Mouse (Mus musculus) midbrain, embryonic 13.5 days (tissue): ENCODE results near the gene Ewsr1. TPM values are rescaled to one million over a fixed set of nuclear protein-coding genes. Genes with fewer than 3 reads are reported as not detected.
"Not testable (repeated sequence)": the region's sequence is repeated elsewhere in the genome, so short reads cannot be mapped to it uniquely, and the experiment has no call there.

Experiments
- ATAC-seq: fragments of 200-750 bp; cut with Nextera tagmentation; 2 replicates; pipeline ENCODE4 v1.8.0; 2017; ENCODE audit warnings: mild to moderate bottlenecking, moderate TSS enrichment, moderate library complexity
- H3K27ac ChIP-seq: fragments of 300-500 bp; sonication (generic); 2 replicates; pipeline ENCODE4 v1.5.1; 2015; ENCODE audit warnings: inconsistent platforms, mild to moderate bottlenecking, moderate library complexity
- H3K27me3 ChIP-seq: fragments of 300-500 bp; sonication (generic); 2 replicates; pipeline ENCODE4 v1.6.1; 2015; ENCODE audit warnings: mild to moderate bottlenecking, inconsistent platforms
- H3K36me3 ChIP-seq: fragments of 300-500 bp; sonication (generic); 2 replicates; pipeline ENCODE4 v1.6.1; 2015; ENCODE audit warnings: mild to moderate bottlenecking, inconsistent platforms
- H3K4me1 ChIP-seq: fragments of 300-500 bp; sonication (generic); replicated peaks from 2 replicates; pipeline ENCODE4 v1.6.1; 2015; ENCODE audit warnings: inconsistent platforms
- H3K4me2 ChIP-seq: fragments of 300-500 bp; sonication (generic); replicated peaks from 2 replicates; pipeline ENCODE4 v1.6.1; 2015; ENCODE audit warnings: moderate library complexity, mild to moderate bottlenecking, inconsistent platforms
- H3K4me3 ChIP-seq: fragments of 300-500 bp; sonication (generic); replicated peaks from 2 replicates; pipeline ENCODE4 v1.5.1; 2015; ENCODE audit warnings: mild to moderate bottlenecking, inconsistent platforms
- H3K9ac ChIP-seq: fragments of 300-500 bp; sonication (generic); replicated peaks from 2 replicates; pipeline ENCODE4 v1.6.1; 2015; ENCODE audit warnings: mild to moderate bottlenecking, inconsistent platforms
- H3K9me3 ChIP-seq: fragments of 300-500 bp; sonication (generic); 2 replicates; pipeline ENCODE4 v1.6.1; 2016; ENCODE audit warnings: mild to moderate bottlenecking, inconsistent platforms
- WGBS: fragments of 180-500 bp; shearing (Covaris S2); methylation state at CpG from one replicate; pipeline ENCODE4 v1.1.7; 2015; 5-methylcytosine and 5-hydroxymethylcytosine counted together
- polyA plus RNA-seq: library from polyadenylated mRNA; unstranded; fragments of >200 nt; fragmentation: Nextera tagmentation; extraction: Ambion mirVana; gene quantifications from 2 replicates; pipeline ENCODE4 v1.2.1, GENCODE M21; 2015

The Ewsr1 gene
- polyA plus RNA-seq, 1 experiment from 2014 or later: 776 TPM

DNA sequence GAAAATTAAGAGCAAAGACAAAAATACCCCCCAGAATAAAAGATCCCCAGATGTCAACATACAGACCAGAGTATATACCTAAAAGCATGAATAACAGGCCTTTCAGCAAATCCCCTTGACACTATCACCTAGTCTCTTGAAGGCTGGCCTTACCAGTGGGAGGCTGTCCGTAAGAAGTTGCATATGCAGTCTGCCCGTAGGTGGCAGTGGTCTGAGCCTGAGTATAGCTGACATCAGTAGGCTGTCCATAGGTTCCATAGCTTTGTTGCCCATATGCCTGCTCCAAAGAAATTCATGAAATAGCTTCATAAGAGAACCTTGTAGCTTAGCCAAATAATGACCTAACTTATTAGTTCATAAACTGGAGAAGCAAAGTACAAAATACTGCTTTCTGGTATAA, 7.4 kb downstream of the Ewsr1 start:
- Histone ChIP-seq H3K27ac (no peak overlapping the region), H3K9me3 (no peaks in the 10 kb centered on the region), H3K27me3 (no peaks in the 10 kb centered on the region), H3K4me2 (no peak overlapping the region), H3K4me3 (no peak overlapping the region), H3K9ac (no peak overlapping the region), H3K4me1 (peaks cover 15% of the 10 kb centered on the region), H3K36me3 (peaks cover 54% of the 10 kb centered on the region)
- 49% methylated on average over 2 of the region's 2 CpGs for WGBS
- ATAC-seq: no peak

DNA sequence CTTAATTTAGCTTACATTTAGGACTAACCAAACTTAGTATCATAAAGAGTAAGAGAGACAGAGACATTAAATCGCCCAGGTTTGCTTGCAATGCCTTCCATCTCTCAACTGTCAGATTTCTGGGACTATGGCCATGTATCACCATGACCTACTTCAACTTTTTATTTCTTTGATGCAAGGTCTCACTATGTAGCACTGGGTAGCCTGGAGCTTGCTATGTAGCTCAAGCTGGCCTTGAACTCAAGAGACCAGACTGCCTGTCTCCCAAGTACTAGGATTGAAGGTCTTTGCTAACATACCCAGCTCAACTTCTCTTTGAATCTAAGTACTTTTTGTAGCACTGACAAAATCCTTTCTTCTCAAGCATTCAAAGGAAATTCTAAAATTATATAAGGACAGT, 9.9 kb downstream of the Ewsr1 start:
- Histone ChIP-seq H3K9ac (no peak overlapping the region), H3K36me3 (peaks cover 80% of the 10 kb centered on the region), H3K27ac (no peak overlapping the region), H3K4me2 (no peak overlapping the region), H3K4me3 (no peak overlapping the region), H3K27me3 (no peaks in the 10 kb centered on the region), H3K9me3 (no peaks in the 10 kb centered on the region), H3K4me1 (peaks cover 3% of the 10 kb centered on the region; the same call in 1 of the 2 replicates)
- 86% methylated on average over 1 of the region's 1 CpGs for WGBS
- no peak for ATAC-seq

DNA sequence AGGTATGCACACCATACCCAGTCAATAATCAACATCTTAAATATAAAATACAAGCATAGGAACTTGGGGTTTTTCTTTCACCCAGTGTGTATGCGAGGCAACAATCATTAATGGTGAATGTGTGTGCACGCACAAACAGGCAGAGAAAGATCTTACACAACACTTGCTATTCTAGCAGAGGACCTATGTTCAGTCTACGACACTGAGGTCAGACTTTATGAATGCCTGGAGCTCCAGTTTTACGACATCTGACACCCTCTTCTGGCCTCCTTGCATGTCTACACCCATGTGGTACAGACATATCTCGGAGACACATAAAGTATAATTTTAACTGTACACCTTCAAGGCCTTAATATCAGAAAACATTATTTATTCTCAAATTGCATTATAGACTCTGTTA, 22.2 kb downstream of the Ewsr1 start:
- H3K9me3 ChIP-seq, H3K27me3 ChIP-seq, H3K4me3 ChIP-seq, H3K27ac ChIP-seq, ATAC-seq, H3K4me2 ChIP-seq, H3K4me1 ChIP-seq, H3K9ac ChIP-seq: not testable (repeated sequence)
- peaks cover 78% of the 10 kb centered on the region for H3K36me3 ChIP-seq
- 90% methylated on average over 4 of the region's 5 CpGs for WGBS

DNA sequence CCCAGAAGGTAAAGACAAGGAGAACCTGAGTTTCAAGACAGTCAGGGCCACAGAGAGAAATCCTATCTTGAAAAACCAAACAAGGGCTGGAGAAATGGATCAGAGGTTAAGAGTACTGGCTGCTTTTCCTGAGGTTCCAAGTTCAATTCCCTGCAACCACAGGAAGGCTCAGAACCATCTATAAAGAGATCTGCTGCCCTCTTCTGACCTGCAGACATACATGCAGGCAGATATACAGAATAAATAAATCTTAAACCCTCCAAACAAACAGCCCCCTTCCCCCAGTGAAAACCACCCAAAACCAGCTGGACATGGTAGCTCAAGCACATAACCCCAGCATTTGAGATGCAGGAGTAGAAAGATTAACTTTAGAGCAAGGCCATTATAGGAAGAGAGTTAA, 23.3 kb downstream of the Ewsr1 start:
- no peak overlapping the region for H3K4me3 ChIP-seq
- no peak overlapping the region for H3K9ac ChIP-seq
- ATAC-seq: no peak
- no peaks in the 10 kb centered on the region for H3K4me1 ChIP-seq
- no peaks in the 10 kb centered on the region for H3K27me3 ChIP-seq
- H3K36me3 ChIP-seq: peaks cover 83% of the 10 kb centered on the region
- no peaks in the 10 kb centered on the region for H3K9me3 ChIP-seq
- no peak overlapping the region for H3K27ac ChIP-seq
- H3K4me2 ChIP-seq: no peak overlapping the region

DNA sequence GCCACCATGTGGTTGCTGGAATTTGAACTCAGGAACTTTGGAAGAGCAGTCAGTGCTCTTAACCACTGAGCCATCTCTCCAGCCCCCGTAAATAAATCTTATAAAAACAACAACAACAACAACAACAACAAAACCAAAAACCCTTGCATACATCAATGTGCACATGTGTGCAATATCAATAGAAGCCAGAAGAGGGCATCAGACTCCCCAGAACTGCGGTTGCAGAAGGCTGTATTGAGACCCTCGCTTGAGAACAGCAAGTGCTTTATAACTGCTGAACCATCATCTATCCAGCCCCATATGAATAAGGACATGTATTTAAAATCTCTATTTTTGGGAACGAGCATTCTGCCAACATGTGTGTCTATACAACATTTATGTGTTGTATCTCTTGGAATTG, 24.2 kb downstream of the Ewsr1 start:
- 74% methylated on average over 4 of the region's 4 CpGs for WGBS
- Histone ChIP-seq H3K27me3 (no peaks in the 10 kb centered on the region), H3K36me3 (peaks cover 84% of the 10 kb centered on the region), H3K27ac (no peak overlapping the region), H3K4me2 (no peak overlapping the region), H3K9ac (no peak overlapping the region), H3K4me1 (no peaks in the 10 kb centered on the region), H3K9me3 (no peaks in the 10 kb centered on the region), H3K4me3 (no peak overlapping the region)
- peak; percentile 24; the same call in 1 of the 2 replicates for ATAC-seq

DNA sequence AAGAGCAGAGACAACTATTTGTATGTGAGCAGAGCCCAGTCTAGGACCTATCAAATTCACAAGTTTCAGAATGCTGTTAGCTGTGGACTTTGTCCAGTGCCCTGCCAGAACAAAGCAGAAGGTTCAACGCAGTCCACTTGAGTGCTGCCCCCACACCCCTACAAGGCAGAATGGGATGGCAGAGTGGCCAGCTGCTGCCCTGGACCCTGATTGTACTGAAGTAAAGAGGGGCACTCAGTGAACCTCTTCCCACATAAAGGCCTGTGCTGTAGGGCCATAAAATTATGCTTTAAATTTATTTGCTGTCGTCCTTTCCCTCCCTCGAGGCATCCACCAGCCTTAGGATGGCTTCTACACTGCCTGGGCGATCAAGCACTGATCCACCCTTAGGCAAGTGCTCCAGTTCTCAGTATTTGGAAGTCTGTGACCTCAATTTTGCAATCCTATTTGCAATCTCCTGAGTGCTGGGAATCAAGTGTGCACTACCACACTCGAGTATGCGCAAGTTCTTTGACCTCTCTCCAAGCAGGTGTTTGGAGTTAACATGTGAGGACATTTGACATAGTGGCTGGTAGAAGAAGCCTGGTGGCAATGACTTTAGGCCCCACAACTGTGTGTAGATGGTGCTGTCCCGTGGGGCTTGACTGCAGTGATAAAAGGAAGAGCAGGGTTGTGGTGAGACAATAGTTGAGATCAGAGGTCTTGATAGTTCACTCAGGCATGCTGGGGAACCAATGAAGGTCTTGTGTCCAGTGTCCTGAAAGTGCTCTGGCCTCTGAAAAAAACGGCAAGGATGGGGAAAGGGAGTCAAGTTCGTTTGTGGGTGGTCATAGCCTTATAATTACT, 30.7 kb downstream of the Ewsr1 start:
- Histone ChIP-seq H3K27ac (0 out of 2 replicates have a peak overlapping the region, but pooled peaks have one; percentile 9), H3K9ac (no peak overlapping the region), H3K9me3 (no peaks in the 10 kb centered on the region), H3K27me3 (peaks cover 16% of the 10 kb centered on the region), H3K4me2 (no peak overlapping the region), H3K4me3 (no peak overlapping the region), H3K36me3 (peaks cover 54% of the 10 kb centered on the region), H3K4me1 (peaks cover 20% of the 10 kb centered on the region)
- no peak for ATAC-seq
- WGBS: 88% methylated on average over 9 of the region's 9 CpGs

DNA sequence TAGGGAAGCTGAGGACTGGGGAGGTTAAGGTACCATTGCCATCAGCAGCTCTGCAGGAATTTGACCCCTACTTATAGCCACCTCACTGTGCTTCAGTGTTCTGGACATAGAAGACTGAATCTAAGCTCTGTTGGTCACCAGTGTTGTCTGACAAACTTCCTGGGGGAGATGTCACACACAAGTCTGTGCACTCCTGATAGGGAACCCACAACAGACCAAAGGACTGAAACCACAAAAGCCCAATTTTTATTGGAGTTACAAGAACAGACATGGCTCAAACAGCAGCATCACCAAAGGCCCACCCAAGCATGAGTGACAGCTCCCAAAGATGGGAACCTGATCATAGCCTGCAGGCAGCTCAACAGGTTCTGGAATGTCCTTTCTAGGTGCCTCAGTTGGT, 32.0 kb downstream of the Ewsr1 start:
- H3K4me3 ChIP-seq: no peak overlapping the region
- H3K4me2 ChIP-seq: no peak overlapping the region
- H3K9me3 ChIP-seq: no peaks in the 10 kb centered on the region
- H3K27me3 ChIP-seq: peaks cover 29% of the 10 kb centered on the region
- no peak overlapping the region for H3K27ac ChIP-seq
- peaks cover 41% of the 10 kb centered on the region for H3K36me3 ChIP-seq
- ATAC-seq: no peak
- peaks cover 33% of the 10 kb centered on the region for H3K4me1 ChIP-seq
- no peak overlapping the region for H3K9ac ChIP-seq

DNA sequence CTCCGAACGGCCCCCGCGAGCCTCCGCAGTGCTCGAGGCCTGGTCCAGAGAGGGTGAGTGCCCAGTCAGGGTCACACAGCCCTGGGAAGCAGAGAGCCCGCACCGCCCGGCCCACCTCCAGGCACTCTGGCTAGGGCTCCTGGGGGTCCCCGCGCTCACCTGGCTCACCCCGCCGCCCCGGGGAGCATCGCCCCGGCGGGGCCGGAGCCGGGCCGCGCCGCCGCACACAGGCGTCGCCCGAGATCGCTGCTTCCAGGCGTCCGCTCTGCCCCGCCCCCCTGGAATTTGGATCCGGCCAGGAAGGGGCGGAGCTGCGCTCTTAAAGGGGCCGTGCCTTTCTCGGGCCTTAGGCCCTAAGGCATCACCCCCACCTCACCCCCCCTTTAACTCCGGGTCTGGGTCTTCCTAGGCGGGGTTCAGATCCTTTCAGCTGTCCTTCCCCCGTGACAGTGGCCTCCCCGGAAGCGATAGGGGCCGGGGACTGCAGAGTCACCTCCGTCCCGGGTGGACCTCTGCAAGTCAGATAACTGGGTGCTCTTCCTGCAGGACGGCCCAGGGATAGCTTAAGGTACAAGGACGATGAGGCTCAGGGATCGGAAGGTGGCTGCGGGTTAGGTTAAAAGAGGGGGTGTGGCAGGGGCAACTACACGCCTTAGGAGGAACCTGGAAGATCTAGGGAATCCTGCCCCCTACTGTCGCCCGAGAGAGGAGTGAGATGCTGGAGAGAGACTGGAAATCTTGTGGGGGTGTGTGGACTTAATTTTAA, 33.8 kb downstream of the Ewsr1 start, which contains the start of gene Gas2l1:
Gene Gas2l1 (minus strand): TSS at position 272 of the 766 bp plus-strand sequence.
- peaks cover 47% of the 10 kb centered on the region for H3K27me3 ChIP-seq
- H3K4me2 ChIP-seq: peak within 1 kb of the TSS; percentile 86
- peaks cover 23% of the 10 kb centered on the region for H3K36me3 ChIP-seq
- under 1% methylated on average over 46 of the region's 50 CpGs for WGBS
- no peak within 1 kb of the TSS; the same call in 1 of the 2 replicates for H3K27ac ChIP-seq
- peak within 1 kb of the TSS; percentile 80 for H3K9ac ChIP-seq
- H3K4me3 ChIP-seq: peak within 1 kb of the TSS; percentile 69
- peaks cover 48% of the 10 kb centered on the region for H3K4me1 ChIP-seq
- peak; percentile 84 for ATAC-seq
- H3K9me3 ChIP-seq: no peaks in the 10 kb centered on the region

DNA sequence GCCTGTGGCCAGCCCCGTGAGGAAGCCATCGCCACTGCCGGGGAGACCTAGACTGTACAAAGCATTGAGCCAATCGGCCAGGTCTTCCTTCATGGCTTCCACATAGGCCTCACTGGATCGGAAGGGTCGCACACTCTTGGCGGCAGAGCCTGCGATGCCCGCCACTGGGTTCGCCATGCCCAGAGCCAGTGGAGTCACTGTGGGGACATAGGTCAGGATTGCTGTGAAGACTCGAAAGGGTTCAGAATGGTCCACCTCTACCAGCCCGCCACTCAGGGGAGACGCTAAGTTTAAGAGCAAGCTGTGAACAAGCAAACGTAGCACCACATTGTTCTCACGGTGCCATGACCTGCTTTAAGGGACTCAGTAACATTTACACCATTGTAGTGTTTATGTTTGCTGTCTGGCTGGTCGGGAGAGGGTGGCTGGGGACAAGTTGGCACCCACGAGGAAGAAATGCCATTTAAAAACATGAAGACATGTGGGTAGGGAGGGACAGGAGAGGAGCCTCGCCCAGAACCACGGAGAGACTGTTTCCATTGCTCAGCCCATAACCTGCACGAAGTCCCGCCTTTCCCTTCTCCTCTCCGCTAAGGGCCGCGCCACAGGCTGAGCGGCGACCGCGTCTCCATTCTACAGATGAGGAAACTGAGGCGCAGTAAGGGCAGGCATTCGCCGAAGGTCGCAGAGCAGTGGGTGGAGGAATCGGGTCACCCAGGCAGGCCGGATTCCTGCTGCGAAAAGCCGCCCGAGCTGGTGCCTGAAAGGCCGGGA, 34.6 kb downstream of the Ewsr1 start:
- peak; percentile 16; the same call in 1 of the 2 replicates for ATAC-seq
- peak overlapping the region; percentile 69 for H3K4me3 ChIP-seq
- H3K9me3 ChIP-seq: no peaks in the 10 kb centered on the region
- WGBS: 19% methylated on average over 38 of the region's 38 CpGs
- peaks cover 55% of the 10 kb centered on the region for H3K27me3 ChIP-seq
- no peak overlapping the region for H3K27ac ChIP-seq
- peaks cover 18% of the 10 kb centered on the region for H3K36me3 ChIP-seq
- peaks cover 53% of the 10 kb centered on the region for H3K4me1 ChIP-seq
- peak overlapping the region; percentile 86 for H3K4me2 ChIP-seq
- H3K9ac ChIP-seq: peak overlapping the region; percentile 80

DNA sequence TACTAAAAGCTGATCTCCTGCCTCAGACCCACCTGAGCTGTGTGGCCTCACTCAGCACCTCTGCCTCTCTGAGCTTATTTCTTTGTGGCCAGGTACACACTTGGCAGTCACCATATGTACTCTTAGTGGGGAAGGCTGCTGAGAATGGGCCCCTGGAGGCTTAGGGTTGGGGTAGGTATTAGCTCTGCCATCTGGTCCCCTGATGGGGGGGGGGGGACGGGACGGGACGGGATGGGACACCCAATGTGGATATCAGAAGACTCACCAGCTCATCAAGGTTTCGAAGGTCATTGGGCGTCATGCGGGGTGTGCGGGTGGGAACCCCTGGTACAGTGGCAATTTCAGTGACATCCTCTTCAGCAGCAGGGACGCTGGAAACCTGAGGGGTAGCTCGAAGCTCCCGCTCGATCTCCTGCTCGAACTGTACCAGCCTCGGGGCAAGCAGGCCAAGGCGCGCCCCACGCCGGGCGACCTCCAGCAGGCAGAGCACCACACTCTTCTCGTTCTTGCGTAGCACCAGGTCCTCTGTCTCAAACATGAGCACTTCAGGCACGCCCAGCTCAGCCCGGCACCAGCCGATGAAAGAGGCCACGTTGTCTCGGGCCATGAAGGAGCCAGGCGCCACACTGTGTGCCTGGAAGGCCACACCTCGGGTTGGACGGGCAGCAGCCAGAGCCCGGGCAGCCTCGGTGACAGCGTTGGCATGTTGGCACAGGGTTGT, 35.3 kb downstream of the Ewsr1 start:
- Histone ChIP-seq H3K4me1 (peaks cover 57% of the 10 kb centered on the region), H3K9ac (peak overlapping the region; percentile 80), H3K27ac (no peak overlapping the region), H3K4me3 (peak overlapping the region; percentile 69), H3K4me2 (peak overlapping the region; percentile 86), H3K9me3 (no peaks in the 10 kb centered on the region), H3K27me3 (peaks cover 62% of the 10 kb centered on the region), H3K36me3 (peaks cover 10% of the 10 kb centered on the region)
- no peak for ATAC-seq
- WGBS: 57% methylated on average over 29 of the region's 31 CpGs

DNA sequence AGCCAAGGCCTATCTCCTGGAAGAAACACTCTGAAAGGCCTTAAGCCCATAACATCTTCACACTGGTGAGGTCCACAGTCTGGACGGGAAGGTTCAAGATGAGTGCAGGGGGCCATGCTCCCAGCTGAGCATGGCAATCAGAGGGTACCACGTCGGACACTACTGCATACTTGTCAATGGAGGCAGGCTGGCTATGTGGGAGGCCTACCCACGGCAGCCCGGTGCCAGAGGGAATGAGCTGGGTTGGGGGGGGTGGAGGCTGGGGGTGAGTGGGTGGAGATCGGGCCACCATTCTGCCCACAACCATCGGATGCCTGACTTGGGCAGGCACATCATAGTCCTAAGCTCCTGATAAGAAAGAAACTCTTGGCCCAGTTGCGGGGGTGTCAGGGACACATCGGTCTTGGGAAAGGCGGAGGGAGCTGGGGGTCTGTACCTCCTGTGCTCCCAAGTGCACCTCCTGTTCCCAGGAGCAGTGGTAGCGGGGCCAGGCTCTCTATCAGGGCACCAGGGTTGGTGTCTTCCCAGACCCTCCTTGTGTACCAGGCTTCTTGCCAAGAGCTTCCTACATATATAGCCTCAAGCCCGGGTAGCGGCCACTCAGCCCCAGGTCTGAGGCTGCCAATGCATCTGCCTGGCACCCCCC, 36.1 kb downstream of the Ewsr1 start:
- Histone ChIP-seq H3K4me1 (peaks cover 62% of the 10 kb centered on the region), H3K9me3 (no peaks in the 10 kb centered on the region), H3K36me3 (peaks cover 3% of the 10 kb centered on the region), H3K27ac (no peak overlapping the region), H3K9ac (no peak overlapping the region), H3K4me2 (peak overlapping the region; percentile 86), H3K27me3 (peaks cover 70% of the 10 kb centered on the region), H3K4me3 (peak overlapping the region; percentile 69)
- WGBS: 62% methylated on average over 13 of the region's 13 CpGs
- no peak for ATAC-seq
